Mouse (Mus musculus) cerebellum, adult 2 months (tissue): Measurements from ENCODE around the gene Rars. TPM values are rescaled to one million over a fixed set of nuclear protein-coding genes. Genes with fewer than 3 reads are reported as not detected.

Source experiments
- DNase-seq, 2 experiments: peaks; one replicate each; pipeline ENCODE4 v3.0.0; 2021
- H3K27ac ChIP-seq: fragments of 200-500 bp; 2 replicates; pipeline ENCODE4 v1.5.1; 2012; ENCODE audit warnings: low read length, control low read depth, inconsistent platforms; ENCODE audit not compliant: insufficient read depth
- H3K27me3 ChIP-seq: fragments of 200-500 bp; 2 replicates; pipeline ENCODE4 v1.6.1; 2012; ENCODE audit warnings: inconsistent platforms, mild to moderate bottlenecking, low read length, moderate library complexity; ENCODE audit not compliant: control insufficient read depth, insufficient read depth
- H3K4me1 ChIP-seq: fragments of 200-500 bp; 2 replicates; pipeline ENCODE4 v1.6.1; 2011; ENCODE audit warnings: low read length; ENCODE audit not compliant: control insufficient read depth, insufficient read depth
- H3K4me3 ChIP-seq: fragments of 200-500 bp; replicated peaks from 2 replicates; pipeline ENCODE3; 2011; ENCODE audit warnings: mild to moderate bottlenecking, low read depth, low read length, control low read depth; ENCODE audit not compliant: insufficient read depth
- CTCF ChIP-seq: fragments of 200-500 bp; IDR thresholded peaks from 2 replicates; pipeline ENCODE4 v1.5.1; 2011; ENCODE audit warnings: low read depth, mild to moderate bottlenecking, control low read depth, low read length, moderate library complexity, borderline replicate concordance; ENCODE audit not compliant: insufficient read depth
- POLR2A ChIP-seq: fragments of 200-500 bp; IDR thresholded peaks from 2 replicates; pipeline ENCODE4 v1.6.1; 2011; ENCODE audit warnings: low read length, control low read depth, borderline replicate concordance; ENCODE audit not compliant: insufficient read depth
- WGBS: fragments of 180-500 bp; shearing (Covaris S2); methylation state at CpG from one replicate; pipeline ENCODE4 v1.1.7; 2018; 5-methylcytosine and 5-hydroxymethylcytosine counted together
- polyA plus RNA-seq: library from polyadenylated mRNA; depleted of rRNA; stranded (reverse); fragments of >200 nt; gene quantifications from 2 replicates; pipeline ENCODE4 v1.2.3, GENCODE M21; 2012; rRNA removed

Gene Rars
- polyA plus RNA-seq, 1 experiment, result 45.9 TPM

GRCm38 (mm10) chr11:35760627-35761003 lies 73.7 kb downstream of the Rars start:
- no peaks in the 10 kb centered on the region for H3K4me1 ChIP-seq
- 93% methylated on average over 4 of the region's 4 CpGs for WGBS
- no peak overlapping the region for H3K27ac ChIP-seq
- TF ChIP-seq CTCF (no peak), POLR2A (no peak)
- H3K27me3 ChIP-seq, result no peaks in the 10 kb centered on the region
- H3K4me3 ChIP-seq, result no peak overlapping the region
- DNase-seq, result no peak

DNA sequence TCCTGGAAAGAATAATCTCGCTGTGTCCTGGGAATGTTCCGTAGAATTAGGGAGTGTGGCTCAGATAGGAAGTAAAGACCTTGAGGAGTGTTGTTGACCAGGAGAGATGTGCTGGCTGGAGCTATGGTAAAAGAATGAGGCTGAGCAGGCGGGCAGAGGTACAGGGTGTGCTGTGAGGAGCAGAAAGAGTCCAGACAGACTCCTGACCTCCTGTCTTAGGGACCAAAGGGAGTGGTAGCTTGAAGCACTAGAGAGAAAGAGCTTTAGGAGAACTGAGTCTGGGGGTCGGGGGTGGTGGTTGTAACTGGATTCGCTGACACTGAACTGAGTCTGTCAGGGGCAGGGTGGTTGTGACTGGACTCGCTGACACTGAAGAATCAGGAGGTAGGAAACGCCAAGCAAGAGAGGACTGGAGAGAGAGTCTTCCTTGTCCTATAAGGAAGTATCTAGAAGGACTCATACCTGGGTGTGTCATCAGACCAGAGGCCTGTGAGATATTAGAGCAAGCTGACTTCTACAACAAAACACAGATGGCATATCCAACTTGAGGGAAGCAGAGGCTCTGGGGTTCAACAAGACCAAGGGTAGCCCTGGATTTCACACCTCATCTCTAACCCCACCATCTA lies 74.2 kb downstream of the Rars start:
- TF ChIP-seq CTCF, result no peak
- TF ChIP-seq POLR2A, result no peak
- Histone ChIP-seq H3K27me3 (no peaks in the 10 kb centered on the region), H3K27ac (no peak overlapping the region), H3K4me3 (no peak overlapping the region), H3K4me1 (no peaks in the 10 kb centered on the region)
- 92% methylated on average over 7 of the region's 7 CpGs for WGBS
- no peak for DNase-seq

Other genes with a start within 250 kb of the Rars start
- 22.8 and 24.2 TPM in 2 replicates for gene Pank3, start 65.0 kb downstream of the Rars start, polyA plus RNA-seq
- 45.5 TPM in 2 replicates for gene Fbll1, start 35.6 kb downstream of the Rars start, polyA plus RNA-seq
- 26.3 and 28.5 TPM in 2 replicates for gene Wwc1, start 146.0 kb upstream of the Rars start, polyA plus RNA-seq